Mouse (Mus musculus): ENCODE data around the gene Klf12. TPM values are rescaled to one million over a fixed set of nuclear protein-coding genes. Genes with fewer than 3 reads are reported as not detected.

The Klf12 gene
- polyA plus RNA-seq, 1 experiment, result 0.02 TPM

- Histone ChIP-seq H3K9me3 (peaks cover 3% of the 10 kb centered on the region; the same call in 1 of the 2 replicates), H3K4me3 (replicated peaks) (no peak overlapping the region), H3K36me3 (replicated peaks; ENCODE audit: low read length) (no peaks in the 10 kb centered on the region), H3K27me3 (replicated peaks) (no peaks in the 10 kb centered on the region), H3K4me1 (peaks cover 16% of the 10 kb centered on the region; the same call in 1 of the 2 replicates)
- TF ChIP-seq FLI1 (IDR thresholded peaks at IDR 0.05; ENCODE audit: low read length) (no peak), GATA1 (IDR thresholded peaks at IDR 0.05; ENCODE audit: borderline replicate concordance, low read length) (no peak)
Observed at GRCm38 (mm10) chr14:99826713-99827112, 457.8 kb downstream of the Klf12 start.
